Mouse (Mus musculus) CH12.LX (cell line): ENCODE results near the gene Ikzf1. TPM values are rescaled to one million over a fixed set of nuclear protein-coding genes. Genes with fewer than 3 reads are reported as not detected.

Source experiments
- DNase-seq: peaks from one replicate; pipeline ENCODE4 v3.0.0-alpha.2; 2013; ENCODE audit errors: extremely low read depth
- H3K27ac ChIP-seq: 2 replicates; pipeline ENCODE4 v1.5.1; 2012; ENCODE audit warnings: low read depth, mild to moderate bottlenecking, control low read depth, moderate library complexity; ENCODE audit not compliant: insufficient read depth
- H3K27me3 ChIP-seq: replicated peaks from 2 replicates; pipeline ENCODE3; 2012; ENCODE audit warnings: inconsistent platforms
- H3K36me3 ChIP-seq, 2 experiments: replicated peaks in 1 of 2; 2 replicates each; pipeline versions ENCODE3 to v1.6.1; 2012; ENCODE audit warnings: inconsistent platforms in 1 of 2, low read length in 1 of 2, mild to moderate bottlenecking in 1 of 2, mixed read lengths in 1 of 2, moderate library complexity in 1 of 2; ENCODE audit not compliant: control insufficient read depth in 1 of 2, insufficient read depth in 1 of 2
- H3K4me1 ChIP-seq, 2 experiments: 2 replicates each; pipeline ENCODE4 v1.6.1; 2012; ENCODE audit warnings: inconsistent platforms in 1 of 2, moderate library complexity in 1 of 2; ENCODE audit not compliant: insufficient read depth in 2 of 2, control insufficient read depth in 1 of 2
- H3K4me2 ChIP-seq: 2 replicates; pipeline ENCODE4 v1.6.1; 2012; ENCODE audit warnings: low read depth, mild to moderate bottlenecking, control low read depth; ENCODE audit not compliant: poor library complexity, insufficient read depth, severe bottlenecking
- H3K4me3 ChIP-seq, 3 experiments: fragments of 150-350 bp in 1 of 3; sonication (generic) in 1 of 3; replicated peaks in 1 of 3; 2 replicates each; pipeline versions ENCODE3 to v1.5.1; 2011 to 2012; ENCODE audit warnings: low read depth in 2 of 3, low read length in 2 of 3, mild to moderate bottlenecking in 2 of 3, moderate library complexity in 2 of 3, control low read depth in 1 of 3, improper control_type of control experiment in 1 of 3, inconsistent platforms in 1 of 3, mixed read lengths in 1 of 3; ENCODE audit not compliant: poor library complexity in 1 of 3
- H3K79me2 ChIP-seq: replicated peaks from 2 replicates; pipeline ENCODE4 v1.6.1; 2012; ENCODE audit warnings: mild to moderate bottlenecking, moderate library complexity; ENCODE audit not compliant: control insufficient read depth, poor library complexity, insufficient read depth, severe bottlenecking; ENCODE audit errors: extremely low read depth
- H3K9ac ChIP-seq: 2 replicates; pipeline ENCODE4 v1.6.1; 2012; ENCODE audit warnings: low read depth, mild to moderate bottlenecking, control low read depth, moderate library complexity; ENCODE audit not compliant: insufficient read depth
- H3K9me3 ChIP-seq: replicated peaks from 2 replicates; pipeline ENCODE3; 2012; ENCODE audit warnings: low read length, inconsistent platforms, mixed read lengths
- BHLHE40 ChIP-seq: IDR thresholded peaks from 2 replicates; pipeline ENCODE4 v1.6.1; 2011; ENCODE audit warnings: mild to moderate bottlenecking, low read depth, low read length, improper control_type of control experiment
- CHD1 ChIP-seq: IDR thresholded peaks from 2 replicates; pipeline ENCODE4 v1.6.1; 2012; ENCODE audit warnings: low read depth, low read length, improper control_type of control experiment, inconsistent platforms
- CHD2 ChIP-seq: IDR thresholded peaks from 2 replicates; pipeline ENCODE4 v1.6.1; 2011; ENCODE audit warnings: low read length, improper control_type of control experiment
- CTCF ChIP-seq, 2 experiments: IDR thresholded peaks in 1 of 2; conservative IDR thresholded peaks in 1 of 2; 2 replicates each; pipeline ENCODE4 v1.5.1; 2011 to 2012; ENCODE audit warnings: low read depth in 2 of 2, low read length in 2 of 2, improper control_type of control experiment in 1 of 2, inconsistent platforms in 1 of 2, mild to moderate bottlenecking in 1 of 2, moderate library complexity in 1 of 2
- ELF1 ChIP-seq: IDR thresholded peaks from 2 replicates; pipeline ENCODE4 v1.6.1; 2014; ENCODE audit warnings: low read depth, mild to moderate bottlenecking, inconsistent platforms, low read length, improper control_type of control experiment
- ETS1 ChIP-seq: conservative IDR thresholded peaks from 2 replicates; pipeline ENCODE4 v1.6.1; 2012; ENCODE audit warnings: low read depth, mild to moderate bottlenecking, inconsistent platforms, low read length, improper control_type of control experiment, moderate library complexity
- GABPA ChIP-seq: IDR thresholded peaks from 2 replicates; pipeline ENCODE4 v1.6.1; 2012; ENCODE audit warnings: low read depth, low read length, improper control_type of control experiment, inconsistent platforms; ENCODE audit not compliant: insufficient replicate concordance
- IRF4 ChIP-seq: IDR thresholded peaks from 2 replicates; pipeline ENCODE4 v1.6.1; 2014; ENCODE audit warnings: low read depth, mild to moderate bottlenecking, inconsistent platforms, low read length, improper control_type of control experiment
- JUN ChIP-seq: IDR thresholded peaks from 2 replicates; pipeline ENCODE4 v1.6.1; 2011; ENCODE audit warnings: low read depth, mild to moderate bottlenecking, low read length, improper control_type of control experiment, moderate library complexity; ENCODE audit not compliant: insufficient read depth
- JUND ChIP-seq: conservative IDR thresholded peaks from 2 replicates; pipeline ENCODE4 v1.6.1; 2011; ENCODE audit warnings: low read depth, low read length, improper control_type of control experiment
- KAT2A ChIP-seq: IDR thresholded peaks from 2 replicates; pipeline ENCODE4 v1.6.1; 2012; ENCODE audit warnings: low read length, improper control_type of control experiment, inconsistent platforms; ENCODE audit not compliant: insufficient replicate concordance
- MAFK ChIP-seq: IDR thresholded peaks from 2 replicates; pipeline ENCODE4 v1.6.1; 2011; ENCODE audit warnings: low read length, improper control_type of control experiment; ENCODE audit not compliant: insufficient replicate concordance
- MAZ ChIP-seq: IDR thresholded peaks from 2 replicates; pipeline ENCODE4 v1.6.1; 2012; ENCODE audit warnings: low read depth, mild to moderate bottlenecking, inconsistent platforms, low read length, improper control_type of control experiment, moderate library complexity
- MEF2A ChIP-seq: IDR thresholded peaks from 2 replicates; pipeline ENCODE4 v1.6.1; 2014; ENCODE audit warnings: low read depth, mild to moderate bottlenecking, inconsistent platforms, low read length, improper control_type of control experiment, borderline replicate concordance
- MXI1 ChIP-seq: IDR thresholded peaks from 2 replicates; pipeline ENCODE4 v1.6.1; 2011; ENCODE audit warnings: mild to moderate bottlenecking, low read depth, low read length, improper control_type of control experiment
- MYC ChIP-seq: IDR thresholded peaks from 2 replicates; pipeline ENCODE4 v1.6.1; 2011; ENCODE audit warnings: low read depth, mild to moderate bottlenecking, improper control_type of control experiment, low read length
- NRF1 ChIP-seq: IDR thresholded peaks from 2 replicates; pipeline ENCODE4 v1.6.1; 2014; ENCODE audit warnings: low read depth, mild to moderate bottlenecking, inconsistent platforms, low read length, improper control_type of control experiment, moderate library complexity
- PAX5 ChIP-seq: IDR thresholded peaks from 2 replicates; pipeline ENCODE4 v1.6.1; 2012; ENCODE audit warnings: low read length, inconsistent platforms, mixed read lengths
- POLR2A ChIP-seq: IDR thresholded peaks from 2 replicates; pipeline ENCODE4 v1.6.1; 2011; ENCODE audit warnings: low read depth, mild to moderate bottlenecking, improper control_type of control experiment, low read length
- POLR2AphosphoS2 ChIP-seq: IDR thresholded peaks from 2 replicates; pipeline ENCODE4 v1.6.1; 2011; ENCODE audit warnings: low read depth, low read length, improper control_type of control experiment
- RAD21 ChIP-seq: IDR thresholded peaks from 2 replicates; pipeline ENCODE4 v1.6.1; 2011; ENCODE audit warnings: low read depth, mild to moderate bottlenecking, low read length, improper control_type of control experiment, moderate library complexity
- RCOR1 ChIP-seq: conservative IDR thresholded peaks from 2 replicates; pipeline ENCODE4 v1.6.1; 2012; ENCODE audit warnings: low read depth, mild to moderate bottlenecking, inconsistent platforms, low read length, improper control_type of control experiment
- SIN3A ChIP-seq: IDR thresholded peaks from 2 replicates; pipeline ENCODE4 v1.6.1; 2012; ENCODE audit warnings: low read length, improper control_type of control experiment, inconsistent platforms
- SMC3 ChIP-seq: IDR thresholded peaks from 2 replicates; pipeline ENCODE4 v1.6.1; 2011; ENCODE audit warnings: low read depth, low read length, improper control_type of control experiment
- TBP ChIP-seq: conservative IDR thresholded peaks from 2 replicates; pipeline ENCODE4 v1.6.1; 2011; ENCODE audit warnings: low read depth, low read length, improper control_type of control experiment
- TCF12 ChIP-seq: IDR thresholded peaks from 2 replicates; pipeline ENCODE4 v1.6.1; 2014; ENCODE audit warnings: low read depth, mild to moderate bottlenecking, inconsistent platforms, low read length, improper control_type of control experiment
- UBTF ChIP-seq: IDR thresholded peaks from 2 replicates; pipeline ENCODE4 v1.6.1; 2012; ENCODE audit warnings: low read depth, mild to moderate bottlenecking, inconsistent platforms, low read length, improper control_type of control experiment, moderate library complexity
- USF1 ChIP-seq: IDR thresholded peaks from 2 replicates; pipeline ENCODE4 v1.6.1; 2014; ENCODE audit warnings: low read depth, mild to moderate bottlenecking, inconsistent platforms, low read length, improper control_type of control experiment
- USF2 ChIP-seq: conservative IDR thresholded peaks from 2 replicates; pipeline ENCODE4 v1.6.1; 2011; ENCODE audit warnings: low read depth, low read length, improper control_type of control experiment
- ZC3H11A ChIP-seq: IDR thresholded peaks from 2 replicates; pipeline ENCODE4 v1.6.1; 2012; ENCODE audit warnings: low read depth, mild to moderate bottlenecking, inconsistent platforms, low read length, improper control_type of control experiment
- ZMIZ1 ChIP-seq: IDR thresholded peaks from 2 replicates; pipeline ENCODE4 v1.6.1; 2012; ENCODE audit warnings: low read depth, mild to moderate bottlenecking, inconsistent platforms, low read length, improper control_type of control experiment
- ZNF384 ChIP-seq: IDR thresholded peaks from 2 replicates; pipeline ENCODE4 v1.6.1; 2012; ENCODE audit warnings: low read depth, low read length, improper control_type of control experiment, inconsistent platforms
- dilution Hi-C: fragments of 300-500 bp; cut with MboI; formaldehyde crosslinking; loops from 2 replicates; pipeline ENCODE4 v1.14.3; 2020; ENCODE audit warnings: low sequenced_read_pairs; ENCODE audit not compliant: extremely low pct_unique_long_range_greater_than_20kb, extremely low pct_ligation_motif_present
- in situ Hi-C: fragments of 300-500 bp; cut with MboI; formaldehyde crosslinking; loops from 3 replicates; pipeline ENCODE4 v1.14.3; 2019; ENCODE audit warnings: low sequenced_read_pairs, low pct_ligation_motif_present, low pct_unique_long_range_greater_than_20kb, mixed read lengths
- polyA plus RNA-seq: library from polyadenylated mRNA; unstranded; fragments of >175 nt; gene quantifications from 2 replicates; pipeline ENCODE4 v1.2.1, GENCODE M21; 2012; ENCODE audit warnings: low read depth; ENCODE audit not compliant: insufficient read length
- total RNA-seq, 2 experiments: library from RNA; depleted of rRNA; stranded (reverse); fragments of 300-350 nt in 1 of 2; fragments of >200 nt in 1 of 2; gene quantifications; 2 replicates each; pipeline ENCODE4 v1.2.3; 2012 to 2014

The Ikzf1 gene
- total and polyA plus RNA-seq, 3 experiments: 33.1 to 68.7 (median 51.2) TPM

DNA sequence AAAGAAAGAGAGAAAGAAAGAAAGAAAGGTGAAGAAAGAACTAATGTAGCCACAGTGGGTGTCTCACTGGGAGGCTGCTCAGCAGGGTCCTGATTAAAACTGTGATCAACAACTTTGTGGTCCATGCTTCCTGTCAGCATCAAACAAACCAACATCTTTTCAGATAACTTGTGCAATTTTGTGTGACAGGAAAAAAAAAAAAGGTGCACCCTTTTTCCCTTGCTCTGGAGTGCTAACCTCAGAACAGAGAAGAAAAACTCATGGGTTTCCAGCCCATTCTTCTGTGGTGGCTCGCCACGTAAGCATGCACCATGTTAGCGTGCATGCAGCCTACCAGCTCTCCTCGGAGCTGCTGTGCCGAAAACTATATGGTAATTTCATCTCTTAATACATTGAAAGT lies 56.8 kb downstream of the Ikzf1 start:
- Histone ChIP-seq H3K27ac (no peak overlapping the region; the same call in 1 of the 2 replicates), H3K4me3 (no peak overlapping the region), H3K36me3 (peaks cover 11 to 68% of the 10 kb centered on the region in 2 experiments), H3K4me1 (peaks cover 39 to 95% of the 10 kb centered on the region in 2 experiments), H3K79me2 (peaks cover 40% of the 10 kb centered on the region), H3K9me3 (no peaks in the 10 kb centered on the region), H3K9ac (no peak overlapping the region), H3K27me3 (no peaks in the 10 kb centered on the region), H3K4me2 (no peak overlapping the region)
- in situ Hi-C loops: no loop called here
- DNase-seq: no peak
- dilution Hi-C loops: no loop called here
- TF ChIP-seq GABPA: no peak
- TF ChIP-seq ELF1: no peak
- peak; percentile 54; the same call in 1 of the 2 replicates for TF ChIP-seq ZNF384
- no peak for TF ChIP-seq MAFK
- TF ChIP-seq IRF4: no peak

- peaks cover 18 to 70% of the 10 kb centered on the region in 2 experiments for H3K36me3 ChIP-seq
- DNase-seq: peak; percentile 93
- in situ Hi-C loops (no loop called here), dilution Hi-C loops (no loop called here)
- no peaks in the 10 kb centered on the region for H3K9me3 ChIP-seq
- H3K4me1 ChIP-seq: peaks cover 31 to 95% of the 10 kb centered on the region in 2 experiments
- H3K4me2 ChIP-seq: no peak overlapping the region
- no peak overlapping the region for H3K4me3 ChIP-seq
- peak overlapping the region; percentile 23; the same call in 1 of the 2 replicates for H3K9ac ChIP-seq
- peak overlapping the region; percentile 71; the same call in 1 of the 2 replicates for H3K27ac ChIP-seq
- peaks cover 37% of the 10 kb centered on the region for H3K79me2 ChIP-seq
- H3K27me3 ChIP-seq: no peaks in the 10 kb centered on the region
- TF ChIP-seq CHD2: no peak
- 0 out of 2 replicates have a peak, but pooled peaks have one; percentile 55 for TF ChIP-seq JUND
- no peak for TF ChIP-seq GABPA
- TF ChIP-seq USF2: no peak
- no peak for TF ChIP-seq PAX5
- TF ChIP-seq IRF4: no peak; the same call in 1 of the 2 replicates
- no peak for TF ChIP-seq MAFK
- TF ChIP-seq ZC3H11A: peak; percentile 97
- peak; percentile 99 for TF ChIP-seq SMC3
- TF ChIP-seq RAD21: peak; percentile 99
- TF ChIP-seq POLR2AphosphoS2: no peak
- no peak for TF ChIP-seq MXI1
- TF ChIP-seq RCOR1: no peak
- no peak for TF ChIP-seq ZMIZ1
- TF ChIP-seq KAT2A: no peak
- no peak; the same call in 1 of the 2 replicates for TF ChIP-seq MYC
- peak; percentile 83 to 95 for TF ChIP-seq CTCF (conservative IDR thresholded peaks at IDR 0.05 in 1 of 2, IDR thresholded peaks at IDR 0.05 in 1 of 2; ENCODE audit: low read depth in 2 of 2, low read length in 2 of 2)
- no peak for TF ChIP-seq TCF12
- no peak for TF ChIP-seq USF1
- no peak for TF ChIP-seq UBTF
- no peak for TF ChIP-seq CHD1
- TF ChIP-seq SIN3A: no peak
- no peak for TF ChIP-seq NRF1
- peak; percentile 37; the same call in 1 of the 2 replicates for TF ChIP-seq POLR2A
- TF ChIP-seq BHLHE40: no peak
- no peak for TF ChIP-seq ETS1
- no peak for TF ChIP-seq JUN
- 0 out of 2 replicates have a peak, but pooled peaks have one; percentile 36 for TF ChIP-seq TBP
- TF ChIP-seq MEF2A: peak; percentile 70; the same call in 1 of the 2 replicates
- TF ChIP-seq ZNF384: 0 out of 2 replicates have a peak, but pooled peaks have one; percentile 16
- TF ChIP-seq MAZ: no peak
Measured at GRCm38 (mm10) chr11:11742626-11743025, 57.8 kb downstream of the Ikzf1 start.
